Mouse (Mus musculus) embryonic facial prominence, embryonic 10.5 days (tissue): ENCODE data around the gene Kcnj4. TPM values are rescaled to one million over a fixed set of nuclear protein-coding genes. Genes with fewer than 3 reads are reported as not detected.

Experiments
- microRNA-seq: library from miRNA; unstranded; fragments of <30 nt; microRNA quantifications from one replicate; pipeline ENCODE4, GENCODE M21; 2017
- polyA plus RNA-seq: library from polyadenylated mRNA; unstranded; fragments of >200 nt; fragmentation: Nextera tagmentation; extraction: Ambion mirVana; gene quantifications from 2 replicates; pipeline ENCODE4 v1.2.1, GENCODE M21; 2016

Gene Kcnj4
- polyA plus RNA-seq, 1 experiment from 2014 or later: not detected

Small RNAs within 50 kb of the gene (microRNA-seq; reads per million reads assigned to microRNA genes)
- gene Gm44302: not detected

Other genes with a start within 250 kb of the Kcnj4 start
- gene Baiap2l2, start 219.7 kb downstream of the Kcnj4 start, polyA plus RNA-seq: 2.5 and 6.0 TPM in 2 replicates
- gene Pla2g6, start 176.9 kb downstream of the Kcnj4 start, polyA plus RNA-seq: 18.4 and 20.4 TPM in 2 replicates
- gene Maff, start 158.6 kb downstream of the Kcnj4 start, polyA plus RNA-seq: 1.2 and 1.8 TPM in 2 replicates
- 57.7 and 58.9 TPM in 2 replicates for gene Tmem184b, start 101.7 kb downstream of the Kcnj4 start, polyA plus RNA-seq
- 143 and 156 TPM in 2 replicates for gene Csnk1e, start 49.7 kb downstream of the Kcnj4 start, polyA plus RNA-seq
- gene Kdelr3, start 11.2 kb upstream of the Kcnj4 start, polyA plus RNA-seq: 7.1 and 8.8 TPM in 2 replicates
- 43.7 and 44.9 TPM in 2 replicates for gene Ddx17, start 41.5 kb upstream of the Kcnj4 start, polyA plus RNA-seq
- gene Dmc1, start 99.9 kb upstream of the Kcnj4 start, polyA plus RNA-seq: 1.2 and 1.4 TPM in 2 replicates
- 2.0 and 2.3 TPM in 2 replicates for gene Fam227a, start 153.7 kb upstream of the Kcnj4 start, polyA plus RNA-seq
- gene Cby1, start 154.0 kb upstream of the Kcnj4 start, polyA plus RNA-seq: 60.3 and 69.6 TPM in 2 replicates
- gene Tomm22, start 165.6 kb upstream of the Kcnj4 start, polyA plus RNA-seq: 250 and 258 TPM in 2 replicates
- 22.9 and 23.9 TPM in 2 replicates for gene Josd1, start 182.7 kb upstream of the Kcnj4 start, polyA plus RNA-seq
- gene Gtpbp1, start 185.6 kb upstream of the Kcnj4 start, polyA plus RNA-seq: 47.7 and 51.6 TPM in 2 replicates
- 2.4 and 3.4 TPM in 2 replicates for gene Sun2, start 237.3 kb upstream of the Kcnj4 start, polyA plus RNA-seq